Mouse (Mus musculus): ENCODE measurements at regions not wholly inside any gene's neighbourhood (a gene's known extent, or its start where the extent isn't known, plus 50 kb on each side); places are given as distances from the start of the nearest gene placed in this dataset.
A peak's percentile ranks its signal among the peaks of the same experiment; 100 is the strongest.

DNA sequence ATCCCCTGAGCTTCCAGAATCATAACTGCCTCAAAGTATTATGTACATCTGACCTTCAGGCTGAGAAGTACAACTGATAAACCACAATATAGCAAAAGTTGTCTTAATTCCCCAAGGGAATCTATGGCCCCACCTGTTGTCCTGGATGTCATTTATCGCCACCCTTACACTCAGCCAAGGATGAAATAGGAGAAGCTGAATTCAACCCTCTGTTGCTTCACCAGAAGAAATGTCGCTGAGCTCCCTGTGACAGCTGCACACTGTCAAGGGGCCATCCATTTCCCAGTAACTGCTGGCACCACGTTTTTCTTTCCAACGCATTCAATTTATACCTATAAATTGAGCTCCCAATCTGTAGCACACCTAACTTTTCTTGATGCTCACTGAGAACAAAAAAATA is 382.0 kb upstream of the Noct start:
- Histone ChIP-seq H3K4me1 (ENCODE audit: control insufficient read depth, insufficient read depth, low read length) (no peaks in the 10 kb centered on the region), H3K27ac (ENCODE audit: insufficient read depth, low read depth, low read length) (no peak overlapping the region), H3K4me3 (ENCODE audit: insufficient read depth, low read length) (no peak overlapping the region)
- TF ChIP-seq CTCF (IDR thresholded peaks at IDR 0.05; ENCODE audit: low read depth, low read length) = no peak
- TF ChIP-seq POLR2A (IDR thresholded peaks at IDR 0.05; ENCODE audit: borderline replicate concordance, low read depth, low read length) = no peak

GRCm38 (mm10) chr3:50844835-50845301 is 379.4 kb upstream of the Noct start:
- Histone ChIP-seq H3K4me1 (ENCODE audit: control insufficient read depth, insufficient read depth, low read length) (peaks cover 8% of the 10 kb centered on the region), H3K4me3 (ENCODE audit: insufficient read depth, low read length) (no peak overlapping the region), H3K27ac (ENCODE audit: insufficient read depth, low read depth, low read length) (no peak overlapping the region)
- TF ChIP-seq POLR2A (IDR thresholded peaks at IDR 0.05; ENCODE audit: borderline replicate concordance, low read depth, low read length) (no peak), CTCF (IDR thresholded peaks at IDR 0.05; ENCODE audit: low read depth, low read length) (no peak)

GRCm38 (mm10) chr3:50845311-50845710 is 378.9 kb upstream of the Noct start:
- peaks cover 8% of the 10 kb centered on the region for H3K4me1 ChIP-seq (ENCODE audit: control insufficient read depth, insufficient read depth, low read length)
- no peak overlapping the region for H3K4me3 ChIP-seq (ENCODE audit: insufficient read depth, low read length)
- TF ChIP-seq CTCF (IDR thresholded peaks at IDR 0.05; ENCODE audit: low read depth, low read length) (no peak), POLR2A (IDR thresholded peaks at IDR 0.05; ENCODE audit: borderline replicate concordance, low read depth, low read length) (no peak)
- H3K27ac ChIP-seq (ENCODE audit: insufficient read depth, low read depth, low read length) = no peak overlapping the region

- Histone ChIP-seq H3K4me1 (ENCODE audit: control insufficient read depth, insufficient read depth, low read length) (peaks cover 8% of the 10 kb centered on the region), H3K4me3 (ENCODE audit: insufficient read depth, low read length) (no peak overlapping the region), H3K27ac (ENCODE audit: insufficient read depth, low read depth, low read length) (peak overlapping the region; percentile 53)
- TF ChIP-seq CTCF (IDR thresholded peaks at IDR 0.05; ENCODE audit: low read depth, low read length) (no peak), POLR2A (IDR thresholded peaks at IDR 0.05; ENCODE audit: borderline replicate concordance, low read depth, low read length) (no peak)
Observed at GRCm38 (mm10) chr3:50848528-50848927, 375.7 kb upstream of the Noct start.

- TF ChIP-seq POLR2A (IDR thresholded peaks at IDR 0.05; ENCODE audit: borderline replicate concordance, low read depth, low read length) (no peak), CTCF (IDR thresholded peaks at IDR 0.05; ENCODE audit: low read depth, low read length) (no peak)
- no peak overlapping the region for H3K27ac ChIP-seq (ENCODE audit: insufficient read depth, low read depth, low read length)
- H3K4me1 ChIP-seq (ENCODE audit: control insufficient read depth, insufficient read depth, low read length) = peaks cover 8% of the 10 kb centered on the region
- H3K4me3 ChIP-seq (ENCODE audit: insufficient read depth, low read length) = no peak overlapping the region
Observed at GRCm38 (mm10) chr3:50851083-50851637, 373.1 kb upstream of the Noct start.

- H3K27ac ChIP-seq (ENCODE audit: insufficient read depth, low read depth, low read length) = no peak overlapping the region
- no peaks in the 10 kb centered on the region for H3K4me1 ChIP-seq (ENCODE audit: control insufficient read depth, insufficient read depth, low read length)
- TF ChIP-seq CTCF (IDR thresholded peaks at IDR 0.05; ENCODE audit: low read depth, low read length) (no peak), POLR2A (IDR thresholded peaks at IDR 0.05; ENCODE audit: borderline replicate concordance, low read depth, low read length) (no peak)
- no peak overlapping the region for H3K4me3 ChIP-seq (ENCODE audit: insufficient read depth, low read length)
Observed at GRCm38 (mm10) chr3:50867105-50867504, 357.1 kb upstream of the Noct start.

DNA sequence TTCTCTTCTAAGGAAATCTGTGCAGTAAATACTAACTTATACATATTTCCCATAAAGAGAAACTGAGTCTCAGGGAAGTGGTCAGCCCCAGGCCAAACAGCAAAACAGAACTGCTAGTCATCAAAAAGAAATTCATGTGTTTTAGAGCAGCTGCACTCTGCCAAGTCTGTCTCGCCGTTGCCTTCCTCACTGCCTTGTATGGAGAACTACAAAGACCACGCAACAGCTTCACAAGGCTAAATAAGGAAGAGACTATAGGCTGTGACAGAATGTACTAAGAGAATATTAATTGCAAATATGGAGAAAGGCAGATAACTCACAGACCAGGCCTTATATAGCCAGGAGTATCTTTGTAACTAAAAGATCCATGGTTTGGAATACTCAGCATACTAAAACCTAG is 355.0 kb upstream of the Noct start:
- no peak overlapping the region for H3K27ac ChIP-seq (ENCODE audit: insufficient read depth, low read depth, low read length)
- no peak overlapping the region for H3K4me3 ChIP-seq (ENCODE audit: insufficient read depth, low read length)
- H3K4me1 ChIP-seq (ENCODE audit: control insufficient read depth, insufficient read depth, low read length) = no peaks in the 10 kb centered on the region
- TF ChIP-seq CTCF (IDR thresholded peaks at IDR 0.05; ENCODE audit: low read depth, low read length) = no peak
- no peak for TF ChIP-seq POLR2A (IDR thresholded peaks at IDR 0.05; ENCODE audit: borderline replicate concordance, low read depth, low read length)

DNA sequence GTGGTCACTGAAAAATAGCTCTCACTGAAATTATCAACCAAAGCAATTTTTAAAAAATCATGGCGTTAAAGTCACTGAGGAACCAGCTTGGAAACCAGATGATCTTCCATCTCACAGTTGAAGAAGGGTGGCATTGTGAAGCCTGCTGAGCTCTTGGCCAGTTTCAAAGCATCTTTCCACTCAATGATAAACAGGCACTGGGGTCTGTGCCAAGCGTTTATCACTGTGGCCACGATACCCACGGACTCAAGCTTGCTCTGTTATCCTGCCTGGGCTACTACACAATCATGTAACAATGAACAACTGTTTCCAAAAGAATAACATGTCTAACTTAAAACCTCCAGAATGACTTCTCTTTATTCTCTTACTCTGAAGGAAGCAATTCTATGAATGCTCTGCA is 345.2 kb upstream of the Noct start:
- H3K4me3 ChIP-seq (ENCODE audit: insufficient read depth, low read length) = no peak overlapping the region
- no peak overlapping the region for H3K27ac ChIP-seq (ENCODE audit: insufficient read depth, low read depth, low read length)
- no peaks in the 10 kb centered on the region for H3K4me1 ChIP-seq (ENCODE audit: control insufficient read depth, insufficient read depth, low read length)
- TF ChIP-seq CTCF (IDR thresholded peaks at IDR 0.05; ENCODE audit: low read depth, low read length) (no peak), POLR2A (IDR thresholded peaks at IDR 0.05; ENCODE audit: borderline replicate concordance, low read depth, low read length) (no peak)

DNA sequence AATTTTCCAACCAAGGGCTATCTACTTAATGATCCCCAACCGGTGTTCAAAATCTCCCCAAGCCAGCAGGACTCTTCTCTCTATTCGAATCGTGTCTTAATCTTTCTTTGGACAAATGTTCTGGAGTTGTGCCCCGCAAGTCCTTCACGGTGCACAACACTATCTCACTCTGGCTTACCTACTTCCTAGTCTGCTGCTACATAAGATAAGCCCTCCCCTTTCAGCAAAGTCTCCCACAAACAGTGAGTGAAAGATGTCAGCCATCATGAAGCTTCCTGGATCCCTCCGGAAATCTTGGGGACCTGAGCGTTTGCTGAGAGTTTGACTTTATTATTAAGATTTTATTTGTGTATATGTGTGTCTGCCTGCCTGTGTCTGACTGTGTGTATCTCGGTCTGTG is 344.7 kb upstream of the Noct start:
- no peaks in the 10 kb centered on the region for H3K4me1 ChIP-seq (ENCODE audit: control insufficient read depth, insufficient read depth, low read length)
- H3K27ac ChIP-seq (ENCODE audit: insufficient read depth, low read depth, low read length) = no peak overlapping the region
- TF ChIP-seq POLR2A (IDR thresholded peaks at IDR 0.05; ENCODE audit: borderline replicate concordance, low read depth, low read length) (no peak), CTCF (IDR thresholded peaks at IDR 0.05; ENCODE audit: low read depth, low read length) (no peak)
- H3K4me3 ChIP-seq (ENCODE audit: insufficient read depth, low read length) = no peak overlapping the region

DNA sequence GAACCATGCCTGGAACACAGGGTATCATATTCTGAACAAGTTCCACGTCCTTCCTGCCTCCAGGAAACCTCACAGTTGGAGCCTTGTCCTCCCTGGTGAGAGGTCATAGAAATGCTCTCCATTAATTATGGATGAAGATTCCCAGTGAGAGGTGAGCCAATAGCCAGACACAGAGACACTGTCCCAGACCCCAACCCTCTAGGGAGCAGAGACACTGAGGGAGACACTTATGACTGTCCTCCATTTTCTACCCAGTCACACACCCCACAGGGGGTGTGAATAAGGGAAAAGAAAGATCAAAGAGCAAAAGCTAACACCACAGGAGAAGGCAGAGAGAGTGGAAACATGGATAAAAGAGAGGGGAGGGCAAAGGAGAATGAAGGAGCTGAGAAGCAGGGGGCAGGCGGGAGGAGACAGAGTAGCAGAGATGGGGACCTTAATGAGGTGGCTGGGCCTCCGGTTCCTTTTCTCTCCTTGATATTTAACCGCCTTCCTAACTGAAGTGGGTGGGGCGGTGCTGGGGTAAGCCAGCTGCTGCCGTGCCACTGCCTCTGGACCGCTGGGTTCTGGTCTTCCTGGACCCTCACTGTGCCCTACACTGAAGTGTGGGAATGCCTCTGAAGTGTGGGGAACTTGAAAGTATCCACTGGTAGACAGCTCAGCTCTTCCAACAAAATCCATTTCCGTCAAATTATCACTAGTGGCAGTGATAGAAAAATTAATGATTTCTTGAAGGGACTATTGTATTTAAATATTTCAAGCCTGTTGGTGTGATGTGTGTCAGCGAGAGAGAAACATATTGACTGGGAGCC is 342.6 kb upstream of the Noct start:
- Histone ChIP-seq H3K4me3 (ENCODE audit: insufficient read depth, low read length) (no peak overlapping the region), H3K27ac (ENCODE audit: insufficient read depth, low read depth, low read length) (no peak overlapping the region), H3K4me1 (ENCODE audit: control insufficient read depth, insufficient read depth, low read length) (no peaks in the 10 kb centered on the region)
- TF ChIP-seq POLR2A (IDR thresholded peaks at IDR 0.05; ENCODE audit: borderline replicate concordance, low read depth, low read length) (no peak), CTCF (IDR thresholded peaks at IDR 0.05; ENCODE audit: low read depth, low read length) (no peak)

All from bone marrow macrophage, adult 2 months (primary cell).